Mouse (Mus musculus): Measurements from ENCODE around the gene Nrl.

The Nrl gene

DNA sequence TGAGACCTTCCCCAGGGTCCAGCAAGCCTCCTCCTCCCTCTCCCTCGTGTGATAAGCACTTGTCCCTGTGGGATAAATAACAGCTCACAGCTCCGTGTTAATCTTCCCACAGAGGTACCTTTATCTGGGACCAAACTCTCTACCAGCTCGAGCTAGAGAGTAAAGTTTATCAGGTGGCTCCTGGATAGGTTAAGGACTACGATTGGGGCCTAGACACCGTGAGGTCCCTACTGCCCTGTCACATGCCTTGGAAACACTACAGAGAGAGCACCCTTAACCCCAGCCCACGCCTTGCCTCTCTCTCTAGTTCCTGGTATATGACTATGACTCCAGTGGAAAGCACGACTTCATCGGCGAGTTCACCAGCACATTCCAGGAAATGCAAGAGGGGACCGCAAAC, 10.9 kb downstream of the Nrl start:
- Histone ChIP-seq H3K27me3 (ENCODE audit: control insufficient read depth, insufficient read depth, low read length, poor library complexity, severe bottlenecking) (no peaks in the 10 kb centered on the region), H3K36me3 (ENCODE audit: control insufficient read depth, insufficient read depth, low read length, poor library complexity, severe bottlenecking) (no peaks in the 10 kb centered on the region)
- no peak for DNase-seq (ENCODE audit: low read depth, low spot score)

DNA sequence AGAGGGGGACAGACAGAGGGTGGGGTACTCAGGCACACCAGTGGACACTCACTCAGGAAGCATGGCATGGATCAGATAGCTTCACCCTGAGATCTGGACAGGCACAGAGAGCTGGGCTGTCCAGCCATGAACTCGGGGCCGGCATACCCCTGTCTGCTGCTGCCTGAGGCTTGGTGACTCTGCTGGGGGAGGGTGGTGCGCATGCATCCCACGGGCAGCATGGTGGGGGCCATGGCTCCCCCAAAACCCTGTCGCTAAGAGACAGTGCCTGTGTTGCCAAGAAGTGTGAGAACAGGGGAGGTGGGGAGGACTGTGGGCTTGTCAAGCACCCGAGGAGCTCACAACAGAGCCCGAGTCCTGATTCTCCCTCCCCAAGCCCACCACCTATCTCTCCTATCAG, 13.7 kb downstream of the Nrl start:
- no peaks in the 10 kb centered on the region for H3K27me3 ChIP-seq (ENCODE audit: control insufficient read depth, insufficient read depth, low read length, poor library complexity, severe bottlenecking)
- no peak for DNase-seq (ENCODE audit: low read depth, low spot score)
- no peaks in the 10 kb centered on the region for H3K36me3 ChIP-seq (ENCODE audit: control insufficient read depth, insufficient read depth, low read length, poor library complexity, severe bottlenecking)

DNA sequence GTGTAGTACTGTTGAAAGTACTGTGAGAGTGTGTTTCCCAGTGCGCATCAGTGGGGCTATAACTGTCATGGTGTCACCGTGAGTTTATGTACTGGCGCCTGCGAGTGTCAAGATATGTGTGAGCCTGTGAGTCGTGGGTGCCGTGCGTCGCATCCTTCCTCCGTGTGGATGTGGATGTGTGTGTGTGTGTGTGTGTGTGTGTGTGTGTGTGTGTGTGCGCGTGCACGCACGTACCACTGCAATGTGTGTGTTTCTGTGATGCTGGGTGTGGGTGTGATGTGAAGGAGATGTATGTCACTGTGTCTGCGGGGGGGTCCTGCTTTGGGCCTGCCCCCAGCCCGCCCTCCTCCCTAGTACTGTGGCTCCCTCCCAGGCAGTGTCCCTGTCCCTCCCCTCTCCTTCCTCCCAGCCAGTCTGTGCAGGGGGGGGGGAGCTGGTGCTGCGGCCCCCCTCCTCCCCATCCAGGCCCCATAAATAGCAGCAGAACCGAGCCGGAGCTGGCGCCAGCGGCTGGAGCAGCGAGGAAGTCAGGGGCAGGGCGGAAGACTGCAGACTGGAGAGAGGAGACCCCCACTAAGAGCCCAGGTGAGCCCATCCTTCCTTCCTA, 14.6 kb downstream of the Nrl start, which contains the start of gene Cpne6:
TSS of gene Cpne6 (plus strand) at position 321 of the 607 bp plus-strand sequence.
- no peak for DNase-seq (ENCODE audit: low read depth, low spot score)
- Histone ChIP-seq H3K36me3 (ENCODE audit: control insufficient read depth, insufficient read depth, low read length, poor library complexity, severe bottlenecking) (no peaks in the 10 kb centered on the region), H3K27me3 (ENCODE audit: control insufficient read depth, insufficient read depth, low read length, poor library complexity, severe bottlenecking) (no peaks in the 10 kb centered on the region)

DNA sequence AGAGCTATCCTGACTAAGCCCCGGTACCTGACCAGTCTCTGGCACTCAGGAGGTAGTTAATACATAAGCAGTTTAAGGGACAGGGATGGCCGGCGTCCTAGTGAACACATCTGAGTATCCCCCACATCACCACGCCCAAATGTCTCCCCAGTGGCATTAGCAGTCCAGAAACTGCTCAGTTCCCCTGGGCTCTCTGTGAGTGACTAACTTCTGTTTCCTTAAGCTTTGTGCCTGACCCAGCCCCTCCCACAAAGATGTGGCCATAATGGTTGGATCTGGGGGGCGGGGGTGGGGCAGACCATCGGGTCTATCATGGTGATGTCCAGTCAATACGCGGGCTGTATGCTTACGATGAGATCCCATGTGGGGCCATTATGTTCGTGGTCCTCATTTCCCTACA, 15.2 kb downstream of the Nrl start:
- no peaks in the 10 kb centered on the region for H3K27me3 ChIP-seq (ENCODE audit: control insufficient read depth, insufficient read depth, low read length, poor library complexity, severe bottlenecking)
- no peaks in the 10 kb centered on the region for H3K36me3 ChIP-seq (ENCODE audit: control insufficient read depth, insufficient read depth, low read length, poor library complexity, severe bottlenecking)
- no peak for DNase-seq (ENCODE audit: low read depth, low spot score)

DNA sequence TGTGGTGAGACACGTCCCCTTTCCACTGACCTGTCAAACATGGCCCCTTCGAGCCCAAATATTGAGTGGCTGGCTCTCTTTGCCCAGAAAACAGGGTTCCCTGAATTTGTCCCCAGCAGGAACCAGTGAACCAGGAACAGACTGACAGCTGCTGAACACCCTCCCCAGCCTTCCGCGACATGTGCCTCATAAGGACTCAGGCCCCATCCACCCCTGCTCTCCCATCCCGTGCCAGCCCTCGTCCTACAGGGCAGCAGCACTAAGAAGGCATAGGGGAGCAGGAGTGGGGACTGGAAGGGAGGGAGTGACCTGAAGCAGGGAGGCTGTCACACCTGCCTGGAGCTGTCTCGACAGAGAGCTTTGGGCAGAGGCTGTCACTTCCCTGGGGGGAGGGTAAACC, 17.0 kb downstream of the Nrl start:
- DNase-seq (ENCODE audit: low read depth, low spot score), result no peak
- Histone ChIP-seq H3K36me3 (ENCODE audit: control insufficient read depth, insufficient read depth, low read length, poor library complexity, severe bottlenecking) (no peaks in the 10 kb centered on the region), H3K27me3 (ENCODE audit: control insufficient read depth, insufficient read depth, low read length, poor library complexity, severe bottlenecking) (no peaks in the 10 kb centered on the region)

DNA sequence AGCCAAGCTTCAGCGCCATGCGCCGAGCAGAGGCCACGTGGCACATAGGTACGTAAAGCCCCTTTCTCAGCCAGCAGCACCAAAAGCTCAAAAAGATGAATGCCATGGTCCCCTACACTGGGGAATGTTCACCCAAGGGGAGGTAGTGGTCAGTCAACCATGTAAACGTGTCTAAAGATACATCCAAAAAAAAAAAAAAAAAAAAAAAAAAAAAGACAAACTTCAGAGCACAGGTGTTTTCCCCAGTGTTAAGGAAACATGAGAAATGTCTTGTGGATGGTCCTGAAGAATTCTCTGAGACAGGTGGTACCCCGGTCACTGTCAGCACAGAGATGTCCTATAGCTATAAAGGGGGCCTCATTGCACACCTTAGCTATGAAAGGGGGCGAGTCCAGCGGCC, 19.2 kb downstream of the Nrl start:
- no peak for DNase-seq (ENCODE audit: low read depth, low spot score)
- H3K27me3 ChIP-seq (ENCODE audit: control insufficient read depth, insufficient read depth, low read length, poor library complexity, severe bottlenecking), result no peaks in the 10 kb centered on the region
- no peaks in the 10 kb centered on the region for H3K36me3 ChIP-seq (ENCODE audit: control insufficient read depth, insufficient read depth, low read length, poor library complexity, severe bottlenecking)

DNA sequence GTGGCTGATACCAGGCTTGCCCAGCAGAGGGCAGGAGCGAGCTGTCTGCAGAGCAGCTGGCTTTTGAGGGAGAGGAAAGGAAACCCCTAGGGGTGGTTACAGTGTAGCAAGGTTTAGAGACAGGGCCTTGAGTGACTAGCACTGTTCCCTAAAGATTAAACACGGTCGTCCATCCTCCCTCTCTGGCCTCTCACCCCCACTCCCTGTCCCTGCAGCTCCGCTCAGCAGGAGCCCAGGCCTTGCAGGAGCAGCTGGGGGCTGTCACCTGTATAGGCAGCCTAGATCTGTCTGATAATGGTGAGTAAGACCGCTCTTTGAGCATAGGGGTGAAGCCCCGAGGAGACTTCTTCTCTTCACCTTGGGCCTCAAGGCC, 27.3 kb downstream of the Nrl start:
- Histone ChIP-seq H3K36me3 (ENCODE audit: control insufficient read depth, insufficient read depth, low read length, poor library complexity, severe bottlenecking) (no peaks in the 10 kb centered on the region), H3K27me3 (ENCODE audit: control insufficient read depth, insufficient read depth, low read length, poor library complexity, severe bottlenecking) (no peaks in the 10 kb centered on the region)
- peak; percentile 91 for DNase-seq (ENCODE audit: low read depth, low spot score)

DNA sequence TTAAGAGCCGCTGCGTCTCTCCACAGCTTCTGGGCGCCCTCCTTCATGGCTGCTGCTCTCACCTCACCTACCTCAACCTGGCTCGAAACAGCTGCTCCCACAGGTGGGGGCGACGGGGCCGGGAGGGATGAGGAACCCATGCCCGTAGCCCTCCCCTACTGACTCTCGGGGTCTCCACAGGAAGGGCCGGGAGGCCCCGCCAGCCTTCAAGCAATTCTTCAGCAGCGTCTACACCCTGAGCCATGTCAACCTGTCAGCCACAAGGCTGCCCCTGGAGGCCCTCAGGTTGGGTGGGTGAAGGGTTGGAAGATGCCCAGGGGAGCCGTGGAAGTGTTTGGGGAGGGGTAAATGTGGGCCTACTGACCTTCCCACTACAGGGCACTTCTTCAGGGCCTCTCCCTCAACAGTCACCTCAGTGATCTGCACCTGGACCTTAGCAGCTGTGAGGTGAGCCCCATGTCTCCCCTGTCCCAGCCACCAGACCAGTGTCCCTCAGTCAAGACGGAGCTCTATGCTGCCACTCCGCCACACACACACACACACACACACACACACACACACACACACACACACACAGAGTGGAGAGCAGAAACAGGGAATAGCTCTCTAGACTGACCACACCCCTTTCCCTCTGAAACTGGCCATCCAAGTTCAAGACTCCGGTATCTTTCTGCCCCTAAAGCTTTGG, 27.9 kb downstream of the Nrl start:
- Histone ChIP-seq H3K36me3 (ENCODE audit: control insufficient read depth, insufficient read depth, low read length, poor library complexity, severe bottlenecking) (no peaks in the 10 kb centered on the region), H3K27me3 (ENCODE audit: control insufficient read depth, insufficient read depth, low read length, poor library complexity, severe bottlenecking) (no peaks in the 10 kb centered on the region)
- no peak for DNase-seq (ENCODE audit: low read depth, low spot score)

DNA sequence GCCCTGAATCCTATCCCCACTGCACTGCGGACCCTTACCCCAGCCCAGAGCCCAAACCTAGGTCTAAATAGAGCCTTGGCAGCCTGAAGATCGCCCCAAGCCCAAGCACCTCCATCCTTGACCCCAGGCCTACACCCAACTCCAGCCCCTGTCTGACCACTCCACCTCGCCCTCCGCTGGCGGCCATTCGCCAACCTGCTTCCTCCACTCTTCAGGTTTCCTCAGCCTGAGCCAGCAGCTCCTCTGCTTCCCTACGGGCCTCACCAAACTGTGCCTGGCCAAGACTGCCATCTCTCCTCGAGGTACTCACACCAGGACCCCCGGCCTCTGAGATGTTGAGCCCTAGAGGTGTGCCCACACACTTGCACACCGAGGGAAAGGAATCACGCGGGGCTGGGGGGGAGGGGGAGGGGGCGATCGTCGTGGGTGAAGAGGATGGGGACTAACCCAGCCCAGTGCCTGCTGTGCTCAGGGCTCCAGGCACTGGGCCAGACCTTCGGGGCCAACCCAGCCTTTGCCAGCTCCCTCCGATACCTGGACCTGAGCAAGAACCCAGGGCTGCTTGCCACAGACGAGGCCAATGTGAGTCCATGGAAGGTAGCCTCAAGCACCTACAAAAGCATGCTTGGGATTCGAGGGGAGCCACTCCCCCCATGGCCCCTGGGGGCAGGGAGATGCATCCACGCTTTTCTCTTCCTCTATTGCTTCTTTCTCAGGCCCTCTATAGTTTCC, 29.1 kb downstream of the Nrl start:
- DNase-seq (ENCODE audit: low read depth, low spot score), result no peak
- H3K27me3 ChIP-seq (ENCODE audit: control insufficient read depth, insufficient read depth, low read length, poor library complexity, severe bottlenecking), result no peaks in the 10 kb centered on the region
- H3K36me3 ChIP-seq (ENCODE audit: control insufficient read depth, insufficient read depth, low read length, poor library complexity, severe bottlenecking), result no peaks in the 10 kb centered on the region

DNA sequence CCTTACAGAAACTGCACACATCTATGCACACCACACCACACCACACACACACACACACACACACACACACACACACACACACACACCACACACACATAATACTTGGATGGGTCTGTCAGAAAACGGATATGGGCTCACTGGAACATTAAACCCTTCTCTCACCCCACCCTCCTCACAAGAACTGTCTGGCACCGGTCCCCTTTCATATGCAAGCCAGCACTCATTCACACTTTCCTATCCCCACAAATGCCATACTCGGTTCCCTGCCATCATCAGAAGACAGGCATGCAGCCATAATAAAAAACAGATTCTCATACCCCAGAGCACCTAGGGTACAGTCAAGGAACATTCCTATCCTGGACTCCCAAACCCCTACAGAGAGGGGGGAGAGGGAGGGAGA, 32.7 kb downstream of the Nrl start:
- Histone ChIP-seq H3K36me3 (ENCODE audit: control insufficient read depth, insufficient read depth, low read length, poor library complexity, severe bottlenecking) (no peaks in the 10 kb centered on the region), H3K27me3 (ENCODE audit: control insufficient read depth, insufficient read depth, low read length, poor library complexity, severe bottlenecking) (no peaks in the 10 kb centered on the region)
- no peak for DNase-seq (ENCODE audit: low read depth, low spot score)

DNA sequence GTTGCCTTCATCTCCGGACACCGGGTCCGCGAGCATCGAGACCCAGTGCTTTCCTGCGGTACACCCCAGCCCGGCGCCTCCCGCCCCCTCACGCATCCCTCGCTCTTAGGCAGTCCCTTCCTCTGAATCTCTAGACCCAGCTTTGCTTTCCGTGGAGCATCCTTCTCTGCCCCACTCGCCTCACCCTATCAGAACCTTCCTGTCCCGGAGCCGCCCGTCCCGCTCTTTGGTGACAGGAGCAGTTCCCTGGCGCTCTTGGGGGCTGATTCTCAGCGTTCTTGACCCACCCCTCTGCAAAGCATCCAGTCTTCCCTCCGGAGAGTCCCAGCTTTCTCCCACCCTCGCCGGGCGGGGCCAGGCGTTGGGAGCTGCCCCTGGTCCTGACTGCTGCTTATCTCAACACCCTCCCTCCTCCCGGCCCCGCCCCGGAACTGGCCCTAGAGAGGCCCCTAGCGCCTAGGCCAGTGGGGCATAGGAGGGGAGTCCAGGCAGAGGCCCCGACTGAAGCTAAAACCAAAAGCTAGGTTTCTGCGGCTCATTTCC, 33.4 kb downstream of the Nrl start:
- peak; percentile 39 for DNase-seq (ENCODE audit: low read depth, low spot score)
- Histone ChIP-seq H3K36me3 (ENCODE audit: control insufficient read depth, insufficient read depth, low read length, poor library complexity, severe bottlenecking) (no peaks in the 10 kb centered on the region), H3K27me3 (ENCODE audit: control insufficient read depth, insufficient read depth, low read length, poor library complexity, severe bottlenecking) (no peaks in the 10 kb centered on the region)

DNA sequence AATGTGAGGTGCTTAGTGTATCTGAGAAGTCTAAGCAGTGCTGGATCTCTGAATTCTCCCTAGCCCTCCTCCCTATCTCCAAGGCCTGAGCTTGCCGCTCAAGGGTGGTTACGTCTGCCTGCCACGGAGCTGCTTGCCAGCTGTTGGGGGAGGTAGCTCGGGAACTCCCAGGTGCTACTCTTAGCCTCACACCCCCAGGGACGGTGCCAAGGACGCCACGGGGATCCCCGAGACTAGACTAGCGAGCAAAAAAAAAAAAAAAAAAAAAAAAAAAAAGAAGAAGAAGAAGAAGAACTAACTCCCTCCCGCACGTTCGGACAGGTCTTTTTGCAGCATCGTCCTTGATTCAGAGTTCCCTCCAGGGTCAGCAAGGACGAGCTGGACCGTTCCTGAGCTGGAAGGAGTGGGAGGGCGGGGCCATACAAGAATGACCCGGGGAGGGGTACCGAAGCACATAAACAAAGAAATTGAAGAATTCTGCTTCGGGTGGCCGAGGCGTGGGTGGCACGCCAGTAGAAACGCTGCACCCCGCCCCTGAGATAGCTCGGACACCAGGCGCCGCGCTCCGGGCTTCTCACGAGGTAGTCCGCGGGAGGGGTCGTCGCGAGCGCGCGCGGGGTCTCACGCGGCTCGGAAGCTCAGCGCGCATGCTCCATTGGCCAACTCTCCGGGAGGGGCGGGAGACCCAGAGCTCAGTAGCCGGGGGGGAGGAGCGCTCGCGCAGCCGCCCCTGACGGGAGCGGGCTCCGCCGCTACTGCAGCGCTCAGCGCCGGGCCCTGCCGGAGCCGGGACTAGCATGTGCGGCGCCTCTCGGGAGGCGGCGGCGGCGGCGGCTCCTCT, 34.2 kb downstream of the Nrl start, which contains the start of gene Carmil3:
TSS of gene Carmil3 (plus strand) at position 291 of the 841 bp plus-strand sequence.
- Histone ChIP-seq H3K36me3 (ENCODE audit: control insufficient read depth, insufficient read depth, low read length, poor library complexity, severe bottlenecking) (no peaks in the 10 kb centered on the region), H3K27me3 (ENCODE audit: control insufficient read depth, insufficient read depth, low read length, poor library complexity, severe bottlenecking) (no peaks in the 10 kb centered on the region)
- peak; percentile 80 for DNase-seq (ENCODE audit: low read depth, low spot score)

DNA sequence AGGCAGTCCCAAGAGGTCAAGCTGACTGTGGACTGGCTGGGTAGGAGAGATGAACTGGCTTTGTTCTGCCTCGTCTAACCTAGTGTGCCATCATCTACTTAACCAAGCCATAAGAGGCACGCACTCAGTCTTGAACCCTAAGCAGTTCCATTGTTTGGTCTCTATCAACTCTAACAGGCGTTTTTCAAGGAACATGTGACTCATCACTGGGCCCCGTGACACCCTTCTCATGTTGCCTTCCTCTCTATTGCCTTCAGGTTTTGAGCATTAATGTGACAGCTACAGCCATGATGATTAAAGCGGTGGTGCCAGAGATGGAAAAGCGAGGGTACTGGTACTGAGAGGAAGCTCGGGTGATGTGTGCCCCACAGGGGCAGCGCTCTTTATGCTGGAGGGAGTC, 37.9 kb downstream of the Nrl start:
- DNase-seq (ENCODE audit: low read depth, low spot score), result no peak

DNA sequence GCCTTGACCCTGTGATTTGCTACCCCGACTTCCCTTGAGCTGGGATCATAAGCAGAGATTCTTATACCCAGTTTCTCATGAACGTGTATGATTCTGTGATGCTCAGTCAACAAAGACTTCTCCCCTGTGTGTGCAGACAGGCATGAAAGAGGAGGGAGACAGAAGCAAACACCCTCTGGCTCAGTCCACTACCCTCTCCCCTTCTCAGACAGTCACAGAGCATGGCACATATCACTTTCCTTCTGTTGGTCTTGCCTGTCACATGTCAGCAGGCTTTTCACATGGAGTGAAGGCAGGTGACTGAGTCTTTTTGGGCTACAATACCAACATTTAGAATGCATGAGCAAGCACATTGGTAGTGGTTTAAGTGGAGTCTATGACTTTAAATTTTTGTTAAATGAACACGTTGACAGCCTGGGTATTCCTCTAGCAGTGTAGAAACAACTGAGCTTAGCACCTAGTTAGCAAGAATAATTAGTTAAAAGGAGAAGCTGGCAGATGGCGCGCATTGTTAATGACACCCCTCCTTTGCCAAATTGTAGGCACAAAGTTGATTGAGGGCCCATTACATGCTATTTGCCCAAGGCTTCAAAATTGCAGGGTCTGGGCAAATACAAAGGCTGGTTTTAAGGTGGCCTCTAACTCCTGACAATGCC, 40.2 kb downstream of the Nrl start:
- DNase-seq (ENCODE audit: low read depth, low spot score), result no peak
- no peaks in the 10 kb centered on the region for H3K36me3 ChIP-seq (ENCODE audit: control insufficient read depth, insufficient read depth, low read length, poor library complexity, severe bottlenecking)
- no peaks in the 10 kb centered on the region for H3K27me3 ChIP-seq (ENCODE audit: control insufficient read depth, insufficient read depth, low read length, poor library complexity, severe bottlenecking)

More for the DNA sequence above, 37.9 kb downstream of the Nrl start:
- Histone ChIP-seq H3K36me3 (ENCODE audit: control insufficient read depth, insufficient read depth, low read length, poor library complexity, severe bottlenecking) (no peaks in the 10 kb centered on the region), H3K27me3 (ENCODE audit: control insufficient read depth, insufficient read depth, low read length, poor library complexity, severe bottlenecking) (no peaks in the 10 kb centered on the region)
